Mouse (Mus musculus): ENCODE measurements at regions not wholly inside any gene's neighbourhood (a gene's known extent, or its start where the extent isn't known, plus 50 kb on each side); places are given as distances from the start of the nearest gene placed in this dataset.

GRCm38 (mm10) chr2:61527127-61527526 lies 51.3 kb upstream of the Tank start:
- H3K36me3 ChIP-seq, result no peaks in the 10 kb centered on the region
- ATAC-seq (ENCODE audit: insufficient number of reproducible peaks, low FRiP score, low TSS enrichment, low read depth), result no peak
- 86% methylated on average over 3 of the region's 3 CpGs for WGBS
- no peaks in the 10 kb centered on the region for H3K4me1 ChIP-seq
- no peak overlapping the region for H3K4me3 ChIP-seq
- H3K27me3 ChIP-seq, result no peaks in the 10 kb centered on the region
- H3K9me3 ChIP-seq, result no peaks in the 10 kb centered on the region
- no peak overlapping the region for H3K9ac ChIP-seq
- no peak overlapping the region for H3K4me2 ChIP-seq
- no peak overlapping the region for H3K27ac ChIP-seq

- no peaks in the 10 kb centered on the region for H3K9me3 ChIP-seq
- H3K27me3 ChIP-seq, result no peaks in the 10 kb centered on the region
- 75% methylated on average over 6 of the region's 6 CpGs for WGBS
- no peak overlapping the region for H3K4me3 ChIP-seq
- no peaks in the 10 kb centered on the region for H3K4me1 ChIP-seq
- H3K36me3 ChIP-seq, result no peaks in the 10 kb centered on the region
- H3K4me2 ChIP-seq, result no peak overlapping the region
- no peak for ATAC-seq (ENCODE audit: insufficient number of reproducible peaks, low FRiP score, low TSS enrichment, low read depth)
- no peak overlapping the region for H3K27ac ChIP-seq
- no peak overlapping the region for H3K9ac ChIP-seq
Measured at GRCm38 (mm10) chr2:61524060-61524734, 54.2 kb upstream of the Tank start.

- Histone ChIP-seq H3K4me2 (no peak overlapping the region), H3K9ac (no peak overlapping the region), H3K9me3 (no peaks in the 10 kb centered on the region), H3K4me3 (no peak overlapping the region), H3K4me1 (no peaks in the 10 kb centered on the region), H3K27me3 (no peaks in the 10 kb centered on the region), H3K36me3 (no peaks in the 10 kb centered on the region), H3K27ac (no peak overlapping the region)
- ATAC-seq (ENCODE audit: insufficient number of reproducible peaks, low FRiP score, low TSS enrichment, low read depth), result no peak
- WGBS, result 88% methylated on average over 6 of the region's 6 CpGs
Measured at GRCm38 (mm10) chr2:61514445-61515123, 63.8 kb upstream of the Tank start.

- no peak overlapping the region for H3K27ac ChIP-seq
- no peaks in the 10 kb centered on the region for H3K9me3 ChIP-seq
- H3K27me3 ChIP-seq, result no peaks in the 10 kb centered on the region
- no peaks in the 10 kb centered on the region for H3K36me3 ChIP-seq
- H3K4me3 ChIP-seq, result no peak overlapping the region
- no peak for ATAC-seq (ENCODE audit: insufficient number of reproducible peaks, low FRiP score, low TSS enrichment, low read depth)
- H3K9ac ChIP-seq, result no peak overlapping the region
- WGBS, result 65% methylated on average over 12 of the region's 12 CpGs
- no peak overlapping the region for H3K4me2 ChIP-seq
- H3K4me1 ChIP-seq, result no peaks in the 10 kb centered on the region
Measured at GRCm38 (mm10) chr2:61513787-61514444, 64.5 kb upstream of the Tank start.

GRCm38 (mm10) chr2:61503594-61503993 lies 74.8 kb upstream of the Tank start:
- H3K4me1 ChIP-seq, result no peaks in the 10 kb centered on the region
- H3K27me3 ChIP-seq, result no peaks in the 10 kb centered on the region
- no peak overlapping the region for H3K4me2 ChIP-seq
- no peak overlapping the region for H3K4me3 ChIP-seq
- 82% methylated on average over 4 of the region's 4 CpGs for WGBS
- H3K9ac ChIP-seq, result no peak overlapping the region
- H3K36me3 ChIP-seq, result no peaks in the 10 kb centered on the region
- H3K9me3 ChIP-seq, result no peaks in the 10 kb centered on the region
- H3K27ac ChIP-seq, result no peak overlapping the region
- no peak for ATAC-seq (ENCODE audit: insufficient number of reproducible peaks, low FRiP score, low TSS enrichment, low read depth)

- no peak overlapping the region for H3K27ac ChIP-seq
- H3K27me3 ChIP-seq, result no peaks in the 10 kb centered on the region
- no peak overlapping the region for H3K4me3 ChIP-seq
- no peaks in the 10 kb centered on the region for H3K36me3 ChIP-seq
- H3K4me2 ChIP-seq, result no peak overlapping the region
- no peaks in the 10 kb centered on the region for H3K4me1 ChIP-seq
- no peak for ATAC-seq (ENCODE audit: insufficient number of reproducible peaks, low FRiP score, low TSS enrichment, low read depth)
- WGBS, result 82% methylated on average over 5 of the region's 5 CpGs
- H3K9ac ChIP-seq, result no peak overlapping the region
- no peaks in the 10 kb centered on the region for H3K9me3 ChIP-seq
Measured at GRCm38 (mm10) chr2:61501922-61502321, 76.5 kb upstream of the Tank start.

GRCm38 (mm10) chr2:61499266-61499665 lies 79.1 kb upstream of the Tank start:
- H3K4me1 ChIP-seq, result no peaks in the 10 kb centered on the region
- H3K27me3 ChIP-seq, result no peaks in the 10 kb centered on the region
- no peaks in the 10 kb centered on the region for H3K36me3 ChIP-seq
- H3K9ac ChIP-seq, result no peak overlapping the region
- WGBS, result 76% methylated on average over 1 of the region's 1 CpGs
- H3K4me2 ChIP-seq, result no peak overlapping the region
- no peak for ATAC-seq (ENCODE audit: insufficient number of reproducible peaks, low FRiP score, low TSS enrichment, low read depth)
- H3K27ac ChIP-seq, result no peak overlapping the region
- no peaks in the 10 kb centered on the region for H3K9me3 ChIP-seq
- H3K4me3 ChIP-seq, result no peak overlapping the region

GRCm38 (mm10) chr2:61497930-61498329 lies 80.5 kb upstream of the Tank start:
- Histone ChIP-seq H3K9ac (no peak overlapping the region), H3K27ac (no peak overlapping the region), H3K27me3 (no peaks in the 10 kb centered on the region), H3K9me3 (no peaks in the 10 kb centered on the region), H3K4me2 (no peak overlapping the region), H3K36me3 (no peaks in the 10 kb centered on the region), H3K4me3 (no peak overlapping the region), H3K4me1 (no peaks in the 10 kb centered on the region)
- no peak for ATAC-seq (ENCODE audit: insufficient number of reproducible peaks, low FRiP score, low TSS enrichment, low read depth)
- 54% methylated on average over 5 of the region's 5 CpGs for WGBS

- Histone ChIP-seq H3K27ac (no peak overlapping the region), H3K36me3 (no peaks in the 10 kb centered on the region), H3K4me3 (no peak overlapping the region), H3K9ac (no peak overlapping the region), H3K27me3 (no peaks in the 10 kb centered on the region), H3K4me2 (no peak overlapping the region), H3K4me1 (no peaks in the 10 kb centered on the region), H3K9me3 (no peaks in the 10 kb centered on the region)
- ATAC-seq (ENCODE audit: insufficient number of reproducible peaks, low FRiP score, low TSS enrichment, low read depth), result no peak
- WGBS, result 88% methylated on average over 2 of the region's 2 CpGs
Measured at GRCm38 (mm10) chr2:61496968-61497367, 81.4 kb upstream of the Tank start.

GRCm38 (mm10) chr2:61493918-61494712 lies 84.3 kb upstream of the Tank start:
- ATAC-seq (ENCODE audit: insufficient number of reproducible peaks, low FRiP score, low TSS enrichment, low read depth), result no peak
- H3K27ac ChIP-seq, result no peak overlapping the region
- H3K4me3 ChIP-seq, result no peak overlapping the region
- H3K4me2 ChIP-seq, result peak overlapping the region; percentile 29; the same call in 1 of the 2 replicates
- H3K36me3 ChIP-seq, result no peaks in the 10 kb centered on the region
- no peaks in the 10 kb centered on the region for H3K9me3 ChIP-seq
- H3K27me3 ChIP-seq, result no peaks in the 10 kb centered on the region
- no peak overlapping the region for H3K9ac ChIP-seq
- WGBS, result 36% methylated on average over 11 of the region's 11 CpGs
- H3K4me1 ChIP-seq, result no peaks in the 10 kb centered on the region

GRCm38 (mm10) chr2:61492043-61492743 lies 86.2 kb upstream of the Tank start:
- H3K4me1 ChIP-seq, result no peaks in the 10 kb centered on the region
- no peak for ATAC-seq (ENCODE audit: insufficient number of reproducible peaks, low FRiP score, low TSS enrichment, low read depth)
- H3K4me3 ChIP-seq, result no peak overlapping the region
- no peak overlapping the region for H3K9ac ChIP-seq
- no peak overlapping the region for H3K27ac ChIP-seq
- H3K27me3 ChIP-seq, result no peaks in the 10 kb centered on the region
- no peak overlapping the region for H3K4me2 ChIP-seq
- H3K9me3 ChIP-seq, result no peaks in the 10 kb centered on the region
- H3K36me3 ChIP-seq, result no peaks in the 10 kb centered on the region
- 63% methylated on average over 6 of the region's 6 CpGs for WGBS
